Mouse (Mus musculus) activated CD4-positive, CD25-positive, alpha-beta regulatory T cell, adult 4 months (primary cell): ENCODE results near the gene Itsn2. TPM values are rescaled to one million over a fixed set of nuclear protein-coding genes. Genes with fewer than 3 reads are reported as not detected.
"Not testable (repeated sequence)": the region's sequence is repeated elsewhere in the genome, so short reads cannot be mapped to it uniquely, and the experiment has no call there.

Source experiments
- ATAC-seq: one replicate; pipeline ENCODE4 v1.8.0; 2017
- polyA plus RNA-seq, 2 experiments: library from polyadenylated mRNA; unstranded; fragments of 100-300 nt; shearing (Covaris generic); gene quantifications; one replicate each; pipeline ENCODE4 v1.2.1; 2017

The Itsn2 gene
- polyA plus RNA-seq = 10 to 100 TPM; 49.0 to 54.6 TPM

DNA sequence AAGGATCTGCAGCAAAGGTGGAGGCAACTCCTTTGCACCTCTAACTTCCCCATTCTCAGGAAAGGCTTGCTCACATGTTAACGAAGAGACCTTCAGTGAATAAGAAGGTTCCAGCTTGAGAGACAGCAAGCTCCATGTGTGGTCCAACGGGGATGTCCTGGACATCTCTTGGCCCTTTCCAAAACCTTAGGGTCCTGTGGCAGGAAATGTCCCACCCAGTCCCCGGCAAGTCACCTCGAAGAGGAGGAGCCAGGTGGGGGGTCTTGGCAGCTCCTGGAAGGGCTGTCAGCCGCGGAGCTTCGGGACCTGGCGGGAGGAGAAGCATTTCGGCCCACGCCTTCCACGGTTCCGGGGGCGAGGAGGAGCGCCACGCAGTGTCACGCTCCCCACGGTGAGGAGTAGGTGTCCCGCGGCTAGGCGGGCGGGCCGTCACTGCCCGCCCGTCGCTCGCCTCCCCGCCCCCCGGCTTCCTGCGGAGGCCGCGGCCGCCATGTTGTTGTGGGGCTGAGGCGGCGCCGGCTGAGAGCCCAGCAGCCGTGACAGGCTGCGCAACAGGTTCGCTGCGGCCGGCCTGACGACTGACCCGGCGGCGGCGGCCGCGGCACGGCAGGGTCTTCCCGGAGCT, at the start of gene Itsn2, which contains the start of gene Gm3625:
Gene Itsn2, plus strand, starts transcription at position 98 of the 625 bp plus-strand sequence.
Gene Gm3625, minus strand, starts transcription at position 387 of the 625 bp plus-strand sequence.
- peak; percentile 62 for ATAC-seq

DNA sequence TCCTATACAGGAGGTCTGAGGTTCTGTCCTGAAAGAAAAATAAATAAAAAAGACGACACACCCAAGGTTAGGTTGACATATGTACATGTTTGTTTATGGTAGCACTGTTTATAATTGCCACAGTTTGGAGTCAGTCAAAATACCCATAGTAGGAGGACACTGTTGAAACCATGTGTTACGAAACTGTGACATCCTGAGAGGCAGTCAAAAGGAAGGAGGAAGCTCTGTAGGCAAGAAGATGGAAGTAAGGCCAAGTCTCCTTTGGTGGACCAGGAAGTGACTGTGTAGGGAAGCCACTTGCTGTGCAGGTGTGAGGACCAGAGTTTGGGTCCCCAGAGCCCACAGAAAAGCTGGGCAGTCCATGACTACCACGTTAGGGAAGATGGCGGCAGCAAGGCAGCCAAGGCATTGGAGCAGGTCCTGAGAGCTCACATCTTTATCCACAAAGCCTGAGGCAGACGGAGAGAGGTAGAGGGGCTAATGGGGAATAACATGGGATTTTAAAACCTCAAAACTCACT, 48.0 kb upstream of the Itsn2 start:
- ATAC-seq = no peak

DNA sequence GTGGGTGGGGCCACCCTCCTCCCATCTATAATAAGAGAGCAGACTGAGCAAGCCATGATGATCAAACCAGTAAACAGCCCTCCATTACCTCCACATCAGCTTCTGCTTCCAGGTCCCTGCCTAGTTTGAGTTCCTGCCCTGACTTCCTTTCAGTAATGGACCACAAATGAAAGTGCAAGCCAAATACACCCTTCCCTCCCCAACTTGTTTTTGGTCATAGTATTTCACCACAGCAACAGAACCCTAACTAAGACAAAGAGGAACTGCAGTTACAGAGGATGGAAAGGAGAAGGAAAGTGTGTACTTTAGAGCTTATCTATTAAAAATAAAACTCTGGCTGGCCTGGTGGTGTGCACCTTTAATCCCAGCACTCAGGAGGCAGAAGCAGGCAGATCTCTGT, 47.0 kb upstream of the Itsn2 start:
- ATAC-seq = no peak

DNA sequence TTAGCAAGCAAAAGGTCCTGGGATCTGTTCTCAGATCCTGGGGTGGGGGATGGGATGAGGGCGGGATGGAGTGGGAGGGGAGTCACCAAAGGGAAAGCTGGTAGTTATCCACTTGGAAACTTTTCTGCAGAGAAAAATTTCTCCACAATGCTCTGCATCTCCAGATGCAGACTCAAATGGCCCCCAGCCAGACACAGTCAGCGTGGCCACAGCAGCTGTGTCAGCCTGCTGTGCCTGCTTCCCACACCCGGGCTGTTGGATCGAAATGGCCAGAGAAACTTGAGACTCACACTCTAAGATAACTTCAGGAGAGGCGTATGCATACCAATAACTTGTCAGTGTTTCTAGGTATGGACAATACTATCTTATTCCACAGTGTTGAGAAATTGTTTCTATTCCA, 45.9 kb upstream of the Itsn2 start:
- ATAC-seq = no peak

DNA sequence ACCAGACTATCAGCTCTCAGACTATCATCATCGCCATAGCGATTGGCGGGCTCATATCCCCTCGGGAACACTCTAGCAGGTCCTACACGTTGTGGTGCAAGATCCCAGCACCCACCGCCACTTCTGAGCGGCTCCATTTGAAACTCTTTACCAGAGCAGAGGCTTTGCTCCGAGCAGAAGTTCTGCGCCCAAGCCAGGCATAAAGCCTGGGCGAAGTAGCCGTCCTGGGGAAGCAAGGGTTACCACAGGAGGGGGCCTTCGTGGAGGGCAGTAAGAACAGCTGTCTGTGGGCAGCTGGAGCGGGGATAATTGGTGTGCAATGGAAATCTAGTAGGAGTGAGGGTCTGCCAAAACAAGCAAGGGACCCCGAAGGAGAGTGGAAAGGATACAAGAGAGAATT, 44.9 kb upstream of the Itsn2 start:
- ATAC-seq = no peak

DNA sequence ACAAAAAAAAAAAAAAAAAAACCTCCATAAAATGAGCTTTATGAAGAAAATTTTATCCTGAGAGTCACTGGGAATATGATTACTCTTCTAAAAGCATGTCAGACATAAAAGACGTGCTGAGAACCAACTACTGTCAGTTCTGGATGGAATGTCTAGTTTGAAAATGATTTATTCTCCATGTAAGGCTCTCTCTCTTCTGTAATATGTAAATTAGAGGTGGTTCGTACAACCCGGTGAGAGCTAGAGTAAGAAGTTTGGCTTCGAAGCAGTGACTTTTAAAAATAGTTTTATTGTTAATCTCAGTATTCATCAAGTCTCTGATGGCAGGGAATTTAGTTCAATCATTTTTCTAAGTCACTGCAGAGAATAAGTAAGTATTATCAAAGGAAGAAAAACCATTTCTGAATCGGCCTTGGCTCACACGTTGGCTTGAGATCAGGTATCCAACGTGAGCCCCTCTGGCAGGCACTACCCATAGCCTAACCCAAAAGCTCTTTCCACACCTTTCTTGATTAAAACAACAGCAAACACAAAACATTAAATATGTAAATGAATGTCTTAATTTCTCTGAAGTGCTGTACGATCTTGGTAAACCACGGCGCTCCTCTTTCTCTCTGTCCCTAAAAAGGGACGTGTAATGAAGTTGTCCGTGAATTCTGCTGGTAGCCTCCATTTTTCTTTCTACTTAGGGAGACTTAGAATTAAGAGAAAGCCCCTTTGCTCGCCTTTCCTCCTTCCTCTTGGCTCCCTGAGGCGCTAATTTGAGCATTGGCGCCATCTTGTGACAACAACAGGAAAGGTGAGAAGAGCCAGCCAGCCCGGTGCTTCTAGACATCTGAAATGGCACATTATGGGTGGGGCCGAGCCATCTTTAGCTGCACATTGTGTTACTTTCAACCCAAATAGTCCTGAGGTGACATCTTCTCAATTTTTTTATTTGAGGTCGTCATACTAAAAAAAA, 44.1 kb upstream of the Itsn2 start:
- ATAC-seq = peak; percentile 84

- ATAC-seq = not testable (repeated sequence)
These were observed 38.7 kb upstream of the Itsn2 start for GRCm38 (mm10) chr12:4553704-4554103.

DNA sequence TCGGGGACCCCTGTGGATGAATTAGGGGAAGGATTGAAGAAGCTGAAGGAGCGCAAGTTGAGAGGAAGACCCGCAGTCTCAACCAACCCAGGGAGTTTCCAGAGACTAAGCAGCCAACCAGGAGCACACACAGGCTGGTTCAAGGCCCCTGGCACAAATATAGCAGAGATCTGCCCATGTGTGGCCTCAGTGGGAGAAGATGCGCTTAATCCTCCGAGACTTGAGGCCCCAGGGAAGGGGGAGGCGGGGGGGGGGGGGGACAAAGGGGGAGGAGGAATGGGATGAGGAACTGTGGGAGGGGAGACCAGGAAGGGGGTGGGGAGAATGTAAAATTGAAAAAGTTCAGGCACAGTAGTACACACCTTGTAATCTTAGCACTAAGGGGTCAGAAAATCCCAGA, 37.0 kb upstream of the Itsn2 start:
- ATAC-seq = no peak

GRCm38 (mm10) chr12:4556891-4557290, 35.5 kb upstream of the Itsn2 start:
- no peak for ATAC-seq

GRCm38 (mm10) chr12:4557436-4557835, 35.0 kb upstream of the Itsn2 start:
- no peak for ATAC-seq

DNA sequence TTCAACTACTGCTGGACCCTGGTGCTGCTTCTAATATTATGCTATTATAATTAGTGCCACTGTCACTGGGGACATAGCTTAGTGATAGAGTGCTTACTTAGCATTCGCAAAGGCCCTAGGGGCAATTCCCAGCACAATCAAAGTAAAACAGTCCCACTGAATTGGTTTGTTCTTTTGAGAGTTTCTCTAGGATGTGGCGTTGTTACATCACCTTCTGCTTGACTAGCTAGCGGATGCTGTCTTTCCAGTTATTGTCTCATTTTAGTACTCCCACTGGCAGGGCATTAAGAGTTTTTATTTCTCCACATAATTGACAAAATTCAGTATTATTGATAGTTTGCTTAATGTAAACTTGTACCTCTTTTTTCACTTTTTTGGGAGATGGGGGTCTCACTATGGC, 34.4 kb upstream of the Itsn2 start:
- no peak for ATAC-seq

DNA sequence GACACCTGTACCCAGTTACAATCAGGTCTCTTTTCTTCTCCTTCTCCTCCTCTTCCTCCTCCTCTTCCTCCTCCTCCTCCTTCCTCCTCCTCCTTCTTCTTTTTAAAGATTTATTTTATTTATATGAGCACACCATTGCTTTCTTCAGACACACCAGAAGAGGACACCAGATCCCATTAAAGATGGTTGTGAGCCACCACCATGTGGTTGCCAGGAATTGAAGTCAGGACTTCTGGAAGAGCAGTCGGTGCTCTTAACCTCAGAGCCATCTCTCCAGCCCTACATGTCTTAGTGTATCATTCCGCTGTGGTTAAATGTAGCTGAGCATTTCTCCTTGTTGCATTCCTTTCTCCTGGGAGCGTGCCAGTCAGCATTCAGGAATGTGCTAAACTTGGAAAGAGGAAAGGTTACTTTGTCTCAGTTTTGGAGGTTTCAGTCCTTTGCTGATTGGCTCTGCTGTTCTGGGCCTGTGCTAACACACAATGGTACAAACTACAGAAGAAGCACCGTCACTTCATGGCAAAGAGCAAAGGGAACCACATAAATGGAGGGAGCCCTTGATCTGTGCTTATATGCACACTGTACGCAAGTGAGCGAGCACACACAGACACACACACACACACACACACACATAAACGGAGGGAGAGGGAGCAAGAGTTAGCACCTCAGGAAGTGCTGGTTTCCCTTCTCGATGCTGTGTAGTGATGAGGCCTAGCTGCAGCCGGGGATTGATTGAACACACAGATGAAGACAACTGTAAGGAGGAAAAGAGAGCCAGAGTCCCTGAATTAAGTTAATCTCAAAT, 33.8 kb upstream of the Itsn2 start:
- no peak for ATAC-seq

GRCm38 (mm10) chr12:4571864-4572263, 20.6 kb upstream of the Itsn2 start:
- peak; percentile 81 for ATAC-seq

GRCm38 (mm10) chr12:4574065-4574464, 18.4 kb upstream of the Itsn2 start:
- no peak for ATAC-seq

GRCm38 (mm10) chr12:4582326-4582725, 10.1 kb upstream of the Itsn2 start:
- ATAC-seq = no peak

GRCm38 (mm10) chr12:4587846-4588245, 4.6 kb upstream of the Itsn2 start:
- no peak for ATAC-seq

DNA sequence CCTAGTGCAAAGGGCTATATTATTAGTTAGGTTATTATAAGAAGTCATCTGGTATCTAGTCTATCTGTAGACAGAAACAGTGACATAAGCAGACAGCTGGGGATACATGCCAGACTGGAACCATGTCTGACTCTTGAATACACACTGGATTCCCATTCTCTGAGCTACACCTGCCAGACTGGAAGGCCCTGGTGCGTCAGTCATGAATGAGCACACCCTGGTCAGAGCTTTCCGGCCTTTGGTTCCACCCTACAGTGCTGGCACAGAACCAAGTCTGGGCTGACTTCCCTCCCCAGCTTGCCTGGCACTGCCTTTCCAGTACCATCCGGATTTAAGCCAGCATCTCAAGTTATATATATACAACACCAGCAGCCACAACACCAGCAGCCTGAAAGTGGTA, 3.8 kb upstream of the Itsn2 start:
- ATAC-seq = no peak

GRCm38 (mm10) chr12:4592025-4592424, 413 bp upstream of the Itsn2 start:
- peak; percentile 10 for ATAC-seq

DNA sequence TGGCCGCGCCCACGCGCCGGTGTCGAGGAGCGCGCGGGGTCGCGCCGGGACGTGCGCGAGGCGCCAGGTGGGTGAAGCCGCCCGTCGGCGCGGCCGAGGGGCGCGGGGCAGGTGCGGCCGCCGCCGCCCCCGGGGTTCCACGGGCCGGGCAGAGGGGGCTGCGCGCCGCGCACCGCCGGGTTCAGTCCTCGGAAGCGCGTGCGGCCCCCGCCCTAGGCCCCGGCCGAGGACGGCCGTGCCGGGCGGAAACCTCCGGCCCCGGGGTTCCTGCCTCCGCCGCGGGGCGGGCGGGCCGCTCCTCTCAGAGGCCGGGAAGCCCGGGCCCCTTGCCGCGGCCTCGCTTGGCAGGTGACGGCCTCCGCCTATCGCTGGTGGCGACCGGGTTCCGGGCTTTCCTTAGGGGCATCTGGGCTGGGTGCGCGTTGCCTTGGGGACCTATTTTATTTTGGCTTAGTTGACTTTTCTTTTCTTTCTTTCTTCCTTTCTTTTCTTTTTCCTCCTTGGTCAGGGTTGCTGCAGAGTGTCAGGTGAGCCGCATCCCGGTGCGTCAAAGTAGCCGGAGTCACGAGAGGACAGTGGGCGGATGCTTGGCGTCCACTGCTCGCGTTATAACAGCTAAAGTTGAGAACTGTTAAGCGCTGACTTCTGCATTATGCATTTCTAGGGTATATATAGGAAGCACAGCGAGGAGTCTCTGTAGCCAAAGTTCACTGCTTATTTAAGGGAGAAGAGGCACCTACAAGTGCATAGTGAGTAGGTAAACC, 910 bp downstream of the Itsn2 start:
- ATAC-seq = peak; percentile 43

DNA sequence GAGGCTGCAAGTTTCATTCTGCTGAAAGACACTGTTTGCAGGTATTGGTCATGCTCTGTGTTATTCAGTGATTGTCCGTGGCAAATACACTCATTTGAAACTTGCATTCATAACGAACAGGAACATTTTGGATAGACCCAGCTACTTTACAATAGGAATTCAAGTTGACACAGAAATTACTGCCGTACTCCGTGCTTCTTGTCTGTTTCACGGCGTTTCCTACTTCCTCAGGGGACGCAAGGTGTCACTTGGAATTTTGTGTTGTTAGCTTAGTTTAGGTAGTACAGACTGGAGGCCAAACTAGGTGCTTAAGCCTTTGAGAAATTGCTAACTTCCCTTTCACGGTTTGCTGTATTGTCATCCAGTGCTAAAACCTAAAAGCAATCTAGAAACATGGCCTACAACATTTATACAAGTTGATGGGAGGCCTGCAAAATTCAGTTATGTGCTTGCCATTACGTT, 1.5 kb downstream of the Itsn2 start:
- ATAC-seq = no peak

GRCm38 (mm10) chr12:4595055-4595454, 2.6 kb downstream of the Itsn2 start:
- ATAC-seq = peak; percentile 28
